Mouse (Mus musculus) intestine, embryonic 15.5 days (tissue): ENCODE measurements around the gene Shisal1. TPM values are rescaled to one million over a fixed set of nuclear protein-coding genes. Genes with fewer than 3 reads are reported as not detected.

Experiments used
- polyA plus RNA-seq: library from polyadenylated mRNA; unstranded; fragments of >200 nt; fragmentation: Nextera tagmentation; extraction: Ambion mirVana; gene quantifications from 2 replicates; pipeline ENCODE4 v1.2.1, GENCODE M21; 2015

Gene Shisal1
- polyA plus RNA-seq, 1 experiment from 2014 or later = 2.2 TPM

Other genes starting within 250 kb of the Shisal1 start
- gene Parvb, start 215.1 kb downstream of the Shisal1 start, polyA plus RNA-seq = 3.2 and 3.9 TPM in 2 replicates
- gene Parvg, start 123.1 kb downstream of the Shisal1 start, polyA plus RNA-seq = 3.0 and 3.8 TPM in 2 replicates
- 10.1 and 10.3 TPM in 2 replicates for gene Rtl6, start 110.7 kb upstream of the Shisal1 start, polyA plus RNA-seq
- 65.4 and 71.3 TPM in 2 replicates for gene Prr5, start 222.5 kb upstream of the Shisal1 start, polyA plus RNA-seq